Mouse (Mus musculus): ENCODE results near the gene Zik1.

DNA sequence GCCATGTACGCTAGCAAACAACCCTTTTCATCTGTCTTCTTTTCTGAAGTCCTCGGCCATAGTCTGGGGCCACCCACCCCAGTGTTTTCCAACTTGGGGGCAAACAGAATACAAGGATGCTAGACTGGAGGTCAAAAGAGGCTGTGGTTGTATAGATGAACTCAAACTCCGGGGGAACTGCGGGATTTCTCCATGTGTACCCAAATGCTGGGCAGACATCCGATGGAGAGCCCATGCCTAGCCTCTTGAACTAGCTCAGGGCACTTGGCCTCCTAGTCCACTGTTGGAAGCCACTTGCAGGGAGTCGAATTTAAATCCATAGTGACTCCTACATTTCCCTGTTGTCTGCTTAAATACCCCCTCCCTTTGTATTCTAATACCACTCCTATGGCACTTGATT lies 384 bp upstream of the Zik1 start:
- TF ChIP-seq CTCF (IDR thresholded peaks at IDR 0.05; ENCODE audit: low read depth) (no peak), EP300 (optimal IDR thresholded peaks at IDR 0.05) (no peak)

All from stomach, postnatal 0 days (tissue).